Mouse (Mus musculus): ENCODE results near the gene Vmn1r4. TPM values are rescaled to one million over a fixed set of nuclear protein-coding genes. Genes with fewer than 3 reads are reported as not detected.

Vmn1r4 gene
- polyA plus RNA-seq (2017; shearing (Covaris generic)) = not detected

GRCm38 (mm10) chr6:56923726-56924707 lies at the start of gene Vmn1r4, which contains the start of gene Nt5c3:
Gene Vmn1r4, plus strand, starts transcription at chr6:56924015.
Gene Nt5c3, minus strand, starts transcription at chr6:56923932.

GRCm38 (mm10) chr6:56969973-56970372 lies 46.2 kb downstream of the Vmn1r4 start, which contains the start of gene Vmn1r5:
Gene Vmn1r5, plus strand, starts transcription at chr6:56970273.

GRCm38 (mm10) chr6:56996943-56997342 lies 73.1 kb downstream of the Vmn1r4 start, which contains the start of gene Vmn1r6:
Gene Vmn1r6, plus strand, starts transcription at chr6:56997243.

Other genes with a start within 250 kb of the Vmn1r4 start
- gene Lsm5, start 219.3 kb upstream of the Vmn1r4 start, polyA plus RNA-seq (2017; shearing (Covaris generic)) = 93.5 TPM
- gene Avl9, start 209.1 kb upstream of the Vmn1r4 start, polyA plus RNA-seq (2017; shearing (Covaris generic)) = 127 TPM
- 158 TPM for gene Kbtbd2, start 126.2 kb upstream of the Vmn1r4 start, polyA plus RNA-seq (2017; shearing (Covaris generic))
- gene Fkbp9, start 92.0 kb upstream of the Vmn1r4 start, polyA plus RNA-seq (2017; shearing (Covaris generic)) = not detected
- 90.0 TPM for gene Nt5c3, start 83 bp upstream of the Vmn1r4 start, polyA plus RNA-seq (2017; shearing (Covaris generic))
- gene Vmn1r5, start 46.3 kb downstream of the Vmn1r4 start, polyA plus RNA-seq (2017; shearing (Covaris generic)) = not detected
- gene Vmn1r6, start 73.2 kb downstream of the Vmn1r4 start, polyA plus RNA-seq (2017; shearing (Covaris generic)) = not detected
- gene Vmn1r7, start 101.3 kb downstream of the Vmn1r4 start, polyA plus RNA-seq (2017; shearing (Covaris generic)) = not detected
- not detected for gene Vmn1r8, start 108.3 kb downstream of the Vmn1r4 start, polyA plus RNA-seq (2017; shearing (Covaris generic))
- gene Vmn1r9, start 142.8 kb downstream of the Vmn1r4 start, polyA plus RNA-seq (2017; shearing (Covaris generic)) = not detected
- not detected for gene Vmn1r10, start 185.4 kb downstream of the Vmn1r4 start, polyA plus RNA-seq (2017; shearing (Covaris generic))
- gene Vmn1r11, start 209.4 kb downstream of the Vmn1r4 start, polyA plus RNA-seq (2017; shearing (Covaris generic)) = not detected
- 0.07 TPM for gene Vmn1r12, start 232.9 kb downstream of the Vmn1r4 start, polyA plus RNA-seq (2017; shearing (Covaris generic))

All from naive thymus-derived CD4-positive, alpha-beta T cell, adult 5 months (primary cell).